Mouse (Mus musculus) CD4-positive helper T cell, adult 2 months (primary cell): ENCODE data around the gene Cnnm3.

Experiments used
- DNase-seq: peaks from one replicate; pipeline ENCODE4 v3.0.0-alpha.2; 2012; ENCODE audit warnings: low read depth, missing footprints, low spot score

Cnnm3 gene

GRCm38 (mm10) chr1:36497312-36497711 is 14.4 kb upstream of the Cnnm3 start:
- DNase-seq: no peak

- DNase-seq: peak; percentile 75
Observed at GRCm38 (mm10) chr1:36501261-36501660, 10.4 kb upstream of the Cnnm3 start.

- DNase-seq: no peak
Observed at GRCm38 (mm10) chr1:36508238-36508637, 3.4 kb upstream of the Cnnm3 start.

- DNase-seq: peak; percentile 66
Observed at GRCm38 (mm10) chr1:36512089-36512965, 660 bp downstream of the Cnnm3 start.

GRCm38 (mm10) chr1:36512966-36513280 is 1.3 kb downstream of the Cnnm3 start:
- DNase-seq: no peak

GRCm38 (mm10) chr1:36513310-36513709 is 1.6 kb downstream of the Cnnm3 start:
- DNase-seq: no peak

DNA sequence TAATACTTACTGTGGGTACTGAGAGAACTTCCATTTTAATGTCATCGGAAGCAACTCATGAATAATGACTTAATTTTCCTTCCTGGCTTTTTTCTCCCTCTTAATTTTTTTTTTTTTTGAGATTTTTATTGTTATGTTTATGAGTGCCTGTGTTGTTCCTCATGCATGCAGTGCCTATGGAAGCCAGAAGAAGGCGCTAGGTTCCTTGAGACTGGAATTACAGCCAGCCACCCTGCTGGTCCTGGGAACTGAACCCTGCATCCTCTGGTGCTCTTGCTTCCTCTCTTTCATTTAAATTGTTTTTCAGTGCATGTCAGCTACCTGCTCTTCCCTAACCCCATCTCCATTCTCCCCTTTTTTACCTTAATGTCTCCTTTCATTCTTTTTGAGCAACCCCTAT is 2.1 kb downstream of the Cnnm3 start:
- DNase-seq: no peak

GRCm38 (mm10) chr1:36518259-36518658 is 6.6 kb downstream of the Cnnm3 start:
- DNase-seq: no peak

DNA sequence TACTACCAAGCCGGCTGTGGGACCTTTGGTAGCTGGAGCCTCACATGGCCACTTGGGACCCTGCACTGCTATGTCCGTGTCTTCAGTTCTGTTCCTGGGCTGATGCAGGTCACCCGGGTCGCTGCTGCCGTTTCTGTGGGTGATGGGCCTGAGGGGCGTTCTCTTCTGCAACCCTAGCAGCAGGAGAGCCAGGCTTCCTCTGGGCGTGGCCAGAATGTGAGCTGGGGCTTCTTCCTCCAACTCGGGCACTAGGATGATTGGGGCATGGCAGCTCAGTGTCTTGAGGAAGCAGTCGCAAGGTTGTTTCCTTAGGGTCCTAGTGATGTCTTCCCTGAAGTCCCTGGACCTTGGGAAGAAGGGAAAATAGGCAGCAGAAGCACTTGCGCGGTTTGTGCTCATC is 8.0 kb downstream of the Cnnm3 start:
- no peak for DNase-seq

DNA sequence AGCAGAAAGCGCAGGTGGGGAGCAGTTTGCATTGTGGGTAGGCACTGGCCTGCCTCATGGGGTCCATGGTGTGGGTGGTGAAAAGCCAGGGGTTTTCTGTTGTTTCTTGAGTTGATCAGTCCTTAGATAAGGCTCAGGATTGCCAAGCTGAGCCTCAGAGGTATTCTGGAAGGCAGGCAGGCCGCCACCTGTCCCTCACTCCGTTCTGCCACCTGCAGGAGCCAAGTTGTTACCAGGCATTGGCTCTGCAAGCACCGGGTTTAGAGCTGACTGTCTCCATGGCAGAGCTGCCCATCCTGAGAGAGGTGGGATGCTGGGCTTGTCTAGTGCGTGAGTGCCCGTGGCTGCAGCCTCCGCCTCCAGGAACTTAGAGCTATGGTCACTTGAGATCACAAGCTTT is 10.5 kb downstream of the Cnnm3 start:
- no peak for DNase-seq

GRCm38 (mm10) chr1:36523332-36524013 is 11.8 kb downstream of the Cnnm3 start:
- no peak for DNase-seq

GRCm38 (mm10) chr1:36524058-36524457 is 12.4 kb downstream of the Cnnm3 start:
- no peak for DNase-seq

DNA sequence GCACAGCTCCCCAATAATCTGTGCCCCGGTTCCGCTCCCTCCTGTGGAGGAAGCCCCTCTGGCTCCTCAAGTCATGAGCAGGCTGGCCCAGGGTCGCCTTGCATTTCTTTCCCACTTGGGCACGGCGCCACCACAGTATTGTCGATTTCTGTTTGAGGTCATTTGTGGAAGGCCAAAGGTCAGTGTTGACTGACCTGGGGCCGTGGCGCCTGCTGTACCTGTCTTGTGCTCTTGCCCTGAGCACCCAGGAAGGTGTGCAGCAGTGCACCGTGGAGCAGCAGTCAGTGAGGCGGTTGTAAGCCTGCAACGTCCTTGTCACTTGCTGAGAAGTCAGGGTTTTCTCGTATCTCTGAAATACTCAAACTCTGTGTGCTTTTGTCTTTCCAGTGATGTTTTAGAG is 14.1 kb downstream of the Cnnm3 start:
- no peak for DNase-seq

DNA sequence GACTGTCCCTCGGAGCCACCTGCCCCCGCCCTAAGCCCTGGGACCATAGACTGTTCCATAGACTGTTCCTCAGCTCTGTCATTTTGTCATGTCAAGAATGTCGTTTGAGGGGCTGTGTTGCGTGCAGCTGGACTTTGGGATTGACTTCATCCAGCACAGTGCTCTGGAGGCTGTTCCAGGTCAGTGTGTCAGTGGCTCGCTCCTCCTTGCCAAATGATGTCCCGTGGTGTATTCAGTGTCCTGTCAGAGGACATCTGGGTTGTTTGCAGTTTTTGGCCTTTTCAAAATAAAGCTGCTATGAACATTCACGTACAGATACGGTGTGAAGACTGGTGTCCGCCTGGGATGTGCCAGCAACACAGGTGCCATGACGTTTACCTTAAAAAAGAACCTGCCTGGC is 15.2 kb downstream of the Cnnm3 start:
- DNase-seq: no peak

DNA sequence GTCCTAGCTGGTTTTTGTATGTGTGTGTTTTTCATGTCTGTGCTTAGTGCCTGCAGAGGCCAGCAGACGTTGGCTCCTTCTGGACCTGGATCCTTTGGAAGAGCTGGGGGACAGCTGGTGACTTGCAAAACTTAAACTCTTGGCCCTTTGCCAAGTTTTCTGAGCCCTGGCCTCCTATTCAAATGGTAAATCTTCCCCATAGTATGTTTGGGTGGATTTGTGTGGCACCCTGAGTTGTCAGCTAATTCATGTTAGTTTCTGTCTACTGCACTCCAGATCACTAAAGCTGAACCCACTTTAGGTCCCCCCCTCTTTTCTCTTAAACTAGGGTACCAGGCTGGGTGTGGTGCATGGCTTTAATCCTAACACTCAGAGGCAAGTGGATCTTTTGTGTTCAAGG is 16.7 kb downstream of the Cnnm3 start:
- DNase-seq: no peak

- DNase-seq: no peak
Observed at GRCm38 (mm10) chr1:36529274-36529673, 17.6 kb downstream of the Cnnm3 start.

DNA sequence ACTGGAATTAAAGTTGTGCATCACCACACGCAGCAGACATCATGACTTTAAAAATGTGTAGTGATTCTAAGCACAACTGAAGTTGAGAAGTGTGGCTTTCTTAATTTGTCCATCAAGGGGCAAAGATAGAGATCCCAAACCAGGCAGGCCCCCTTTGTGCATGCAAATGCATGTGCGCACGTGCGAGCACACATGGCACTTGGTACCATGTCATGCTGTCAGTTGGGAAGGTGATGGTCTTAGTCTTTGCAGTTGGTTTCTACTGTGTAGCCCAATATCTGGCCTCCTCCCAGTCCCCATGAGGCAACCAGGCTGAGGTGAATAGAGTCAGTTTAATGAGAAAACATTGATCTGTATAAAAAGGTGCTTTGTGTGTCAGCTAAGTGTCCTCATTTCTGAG is 18.2 kb downstream of the Cnnm3 start:
- no peak for DNase-seq

GRCm38 (mm10) chr1:36530485-36530884 is 18.8 kb downstream of the Cnnm3 start:
- no peak for DNase-seq

GRCm38 (mm10) chr1:36530962-36531361 is 19.3 kb downstream of the Cnnm3 start:
- DNase-seq: no peak

GRCm38 (mm10) chr1:36531461-36531860 is 19.8 kb downstream of the Cnnm3 start:
- no peak for DNase-seq

DNA sequence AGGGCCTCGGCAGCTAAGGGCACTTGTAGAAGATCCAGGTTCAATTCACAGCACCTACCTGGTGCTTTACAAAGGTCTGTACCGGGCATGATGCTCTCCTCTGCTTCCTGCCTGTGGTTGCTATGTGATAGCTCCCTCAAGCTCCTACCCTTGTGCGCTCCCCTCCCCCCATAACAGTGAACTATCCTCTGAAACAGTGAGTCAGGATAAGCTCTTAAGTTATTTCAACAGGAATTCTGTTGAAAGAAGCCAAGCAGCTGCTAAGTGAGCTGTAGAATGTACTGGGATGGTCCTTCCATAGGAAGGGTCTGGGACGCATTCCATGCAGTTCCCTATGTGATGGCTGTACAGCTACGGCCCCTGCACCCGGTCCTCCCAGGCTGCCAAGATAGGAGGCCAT is 21.9 kb downstream of the Cnnm3 start:
- no peak for DNase-seq

GRCm38 (mm10) chr1:36534595-36535058 is 23.0 kb downstream of the Cnnm3 start:
- no peak for DNase-seq
